Mouse (Mus musculus) ES-E14 (cell line): ENCODE results near the gene Mettl21a.

Experiments
- HCFC1 ChIP-seq: IDR thresholded peaks from 2 replicates; pipeline ENCODE4 v1.6.1; 2012; ENCODE audit warnings: low read length, inconsistent platforms, borderline replicate concordance; ENCODE audit not compliant: insufficient read depth
- MAFK ChIP-seq: IDR thresholded peaks from 2 replicates; pipeline ENCODE4 v1.6.1; 2014; ENCODE audit warnings: mild to moderate bottlenecking, low read depth, low read length, inconsistent platforms; ENCODE audit not compliant: insufficient read depth

DNA sequence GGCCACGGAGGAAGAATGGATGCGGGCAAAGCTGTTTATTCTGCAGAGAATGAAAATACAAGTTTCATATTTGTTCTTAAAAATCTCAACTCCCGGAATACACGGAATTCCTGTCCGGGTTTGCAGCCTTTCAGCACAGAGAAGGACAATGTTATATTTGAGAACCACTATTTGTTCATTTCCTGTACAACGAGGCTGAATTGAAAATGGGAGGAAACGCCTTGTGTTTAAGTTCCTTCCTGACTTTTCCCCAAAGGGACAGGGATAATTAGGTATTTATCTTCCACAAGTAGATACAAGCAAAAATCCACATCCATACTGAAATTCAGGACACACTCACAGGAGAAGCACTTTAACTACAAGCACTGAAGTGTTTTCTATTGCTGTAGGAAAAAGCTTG, 41.8 kb upstream of the Mettl21a start:
- TF ChIP-seq MAFK = no peak
- no peak for TF ChIP-seq HCFC1
